Mouse (Mus musculus) CD4-positive helper T cell, adult 2 months (primary cell): ENCODE measurements at regions not wholly inside any gene's neighbourhood (a gene's known extent, or its start where the extent isn't known, plus 50 kb on each side); places are given as distances from the start of the nearest gene placed in this dataset.

ENCODE experiments used
- DNase-seq: peaks from one replicate; pipeline ENCODE4 v3.0.0-alpha.2; 2012; ENCODE audit warnings: low read depth, missing footprints, low spot score

GRCm38 (mm10) chr10:117462921-117463320, 83.1 kb upstream of the Cpsf6 start:
- no peak for DNase-seq

- no peak for DNase-seq
Measured at GRCm38 (mm10) chr10:117461791-117462516, 82.1 kb upstream of the Cpsf6 start.

- no peak for DNase-seq
Measured at GRCm38 (mm10) chr10:117461261-117461660, 81.4 kb upstream of the Cpsf6 start.

- no peak for DNase-seq
Measured at GRCm38 (mm10) chr10:117460366-117460730, 80.5 kb upstream of the Cpsf6 start.

- no peak for DNase-seq
Measured at GRCm38 (mm10) chr10:117459651-117460365, 80.0 kb upstream of the Cpsf6 start.

- DNase-seq: no peak
Measured at GRCm38 (mm10) chr10:117459041-117459475, 79.2 kb upstream of the Cpsf6 start.

GRCm38 (mm10) chr10:117458271-117459040, 78.6 kb upstream of the Cpsf6 start:
- no peak for DNase-seq

- no peak for DNase-seq
Measured at GRCm38 (mm10) chr10:117457701-117457950, 77.8 kb upstream of the Cpsf6 start.

- DNase-seq: no peak
Measured at GRCm38 (mm10) chr10:117456904-117457700, 77.3 kb upstream of the Cpsf6 start.

- no peak for DNase-seq
Measured at GRCm38 (mm10) chr10:117456427-117456826, 76.6 kb upstream of the Cpsf6 start.

- DNase-seq: peak; percentile 64
Measured at GRCm38 (mm10) chr10:117455595-117456302, 75.9 kb upstream of the Cpsf6 start.

GRCm38 (mm10) chr10:117454711-117455591, 75.1 kb upstream of the Cpsf6 start:
- DNase-seq: no peak

GRCm38 (mm10) chr10:117454171-117454500, 74.3 kb upstream of the Cpsf6 start:
- DNase-seq: no peak

- DNase-seq: no peak
Measured at GRCm38 (mm10) chr10:117453406-117454170, 73.8 kb upstream of the Cpsf6 start.

- peak; percentile 86 for DNase-seq
Measured at GRCm38 (mm10) chr10:117452190-117452950, 72.6 kb upstream of the Cpsf6 start.

- DNase-seq: no peak
Measured at GRCm38 (mm10) chr10:117451396-117452185, 71.8 kb upstream of the Cpsf6 start.

GRCm38 (mm10) chr10:117450631-117451030, 70.8 kb upstream of the Cpsf6 start:
- DNase-seq: no peak

GRCm38 (mm10) chr10:117450240-117450569, 70.4 kb upstream of the Cpsf6 start:
- DNase-seq: no peak
